Mouse (Mus musculus) ovary, postnatal 36 days (tissue): Measurements from ENCODE around the gene Fars2.

Source experiments
- DNase-seq: peaks from one replicate; pipeline ENCODE4 v3.0.0; 2022; ENCODE audit warnings: low spot score, mixed read lengths

The Fars2 gene

DNA sequence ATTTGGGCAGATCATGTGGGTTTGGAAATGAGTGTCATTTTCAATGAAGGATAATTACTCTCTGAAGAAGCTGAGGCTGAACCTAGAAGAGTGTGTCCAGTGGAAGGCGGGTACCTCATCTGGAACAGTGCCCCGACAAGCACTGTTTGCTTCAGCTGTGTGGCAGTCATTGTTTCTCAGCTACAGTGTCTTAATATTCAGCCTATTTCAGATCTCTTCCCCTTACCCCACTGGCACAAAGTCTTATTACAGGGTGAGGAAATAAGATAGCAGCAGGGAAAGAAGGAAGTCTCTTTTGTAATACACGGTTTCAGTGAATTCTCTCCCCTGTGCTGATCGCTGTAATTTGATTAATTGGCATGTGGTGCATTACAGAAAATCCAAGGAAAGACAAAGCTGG is 101.1 kb downstream of the Fars2 start:
- no peak for DNase-seq

DNA sequence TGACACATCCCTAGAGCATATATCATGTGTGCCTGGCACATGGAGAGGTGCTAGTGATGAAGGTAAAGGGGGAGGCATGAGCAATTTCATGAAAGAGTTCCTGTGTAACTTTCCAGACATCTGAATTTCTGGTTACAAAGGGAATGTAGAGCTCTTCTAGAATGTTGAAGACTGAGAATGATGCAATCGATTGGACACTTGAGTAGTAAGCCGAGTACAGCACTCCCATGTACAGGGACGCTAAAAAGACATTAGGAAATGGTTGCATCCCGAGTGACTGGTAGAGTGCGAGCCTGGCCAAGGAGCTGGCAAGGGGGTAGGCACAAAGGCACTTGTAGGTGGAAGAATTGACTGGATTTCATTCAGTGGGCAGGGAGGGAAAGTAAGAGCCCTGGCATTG is 102.3 kb downstream of the Fars2 start:
- DNase-seq: no peak

DNA sequence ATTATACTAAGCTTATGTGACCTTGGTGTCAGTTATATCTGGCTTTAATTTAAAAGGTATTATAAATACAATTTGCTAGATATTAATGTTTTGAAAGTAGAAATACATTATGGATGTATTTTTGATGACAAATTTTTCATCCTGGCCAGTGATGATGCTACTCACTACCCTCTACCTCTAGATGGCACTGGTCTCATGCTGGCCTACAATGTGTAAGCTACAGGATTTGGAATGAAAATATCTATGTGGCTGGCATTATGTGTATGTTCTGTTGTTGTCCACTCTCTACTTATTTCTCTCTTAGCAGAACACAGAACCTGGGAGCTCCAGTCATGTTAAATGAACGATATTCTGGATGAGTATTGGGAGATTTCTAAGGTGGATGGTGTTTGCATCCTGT is 104.7 kb downstream of the Fars2 start:
- no peak for DNase-seq

DNA sequence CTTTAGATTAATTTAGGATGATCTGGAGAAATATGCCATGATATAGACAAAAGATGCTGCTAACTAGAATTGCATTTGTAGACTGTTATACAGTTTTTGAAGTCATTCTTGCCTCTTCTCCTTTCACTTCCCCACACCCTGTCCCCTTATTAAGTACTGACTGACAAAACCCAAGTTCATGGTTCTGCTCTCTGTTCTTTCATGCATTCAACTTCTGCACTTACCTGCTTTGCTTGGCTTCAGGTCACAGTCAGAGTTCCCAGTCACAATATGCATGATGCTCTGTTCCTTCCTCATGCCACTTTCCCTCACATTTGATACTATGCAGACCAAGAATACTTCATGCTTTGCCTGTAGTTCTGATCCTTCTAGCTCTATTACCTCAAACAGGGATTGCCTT is 105.5 kb downstream of the Fars2 start:
- no peak for DNase-seq

DNA sequence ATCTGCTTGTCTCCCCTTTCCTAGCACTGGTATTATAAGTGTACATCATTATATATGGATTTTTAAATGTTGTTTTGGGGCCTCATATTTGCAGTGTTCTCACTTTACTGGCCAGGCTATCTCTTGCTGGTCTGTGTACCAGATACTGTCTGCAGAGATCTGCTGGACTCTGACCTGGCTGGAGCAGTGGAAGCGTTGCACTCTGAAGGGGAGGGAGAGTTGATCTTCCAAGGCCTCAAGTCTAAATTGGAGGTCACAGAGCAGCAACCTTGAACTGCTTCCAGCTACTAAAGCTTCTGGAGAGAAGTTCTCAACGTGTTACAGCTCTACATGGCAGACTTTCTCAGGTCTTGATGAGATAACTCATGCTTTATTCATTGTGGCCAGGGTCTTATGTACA is 107.2 kb downstream of the Fars2 start:
- DNase-seq: no peak

DNA sequence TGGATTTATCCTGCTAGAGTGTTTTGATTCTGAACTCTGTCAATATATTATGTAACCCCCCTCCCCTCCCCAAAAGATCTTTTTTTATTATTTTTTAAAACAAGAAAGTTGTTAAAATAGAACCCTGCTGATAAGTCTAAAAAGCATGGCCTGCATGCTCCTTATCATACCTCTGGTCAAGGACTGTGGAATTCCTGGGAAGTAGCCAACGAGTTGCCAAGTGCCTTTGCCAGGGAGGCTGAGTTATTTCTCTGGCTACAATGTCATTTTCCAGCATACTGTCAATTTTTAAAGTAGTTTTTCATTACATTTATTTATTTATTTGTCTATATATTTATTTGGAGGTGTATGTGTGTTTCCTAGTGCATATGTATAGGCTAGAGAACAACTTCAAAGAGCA is 125.0 kb downstream of the Fars2 start:
- DNase-seq: peak; percentile 21

DNA sequence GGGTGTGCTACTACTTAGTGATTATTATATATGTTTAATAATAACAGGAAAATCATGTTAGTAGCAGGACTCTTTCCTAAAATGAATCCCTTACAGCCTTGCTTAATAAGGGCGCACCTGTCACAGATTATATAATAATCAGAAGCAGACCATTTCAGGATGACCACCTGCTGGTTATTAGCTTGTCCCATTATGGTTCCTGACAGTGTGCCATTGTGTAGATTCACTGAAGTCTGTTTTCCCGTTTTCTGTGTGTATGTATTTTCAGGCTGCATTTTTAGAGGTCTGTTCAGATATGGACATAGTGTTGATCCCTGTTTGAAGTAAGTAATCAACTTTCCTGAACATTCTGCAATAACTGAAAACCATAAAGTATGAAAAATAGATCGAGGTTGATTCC is 136.7 kb downstream of the Fars2 start:
- DNase-seq: no peak

DNA sequence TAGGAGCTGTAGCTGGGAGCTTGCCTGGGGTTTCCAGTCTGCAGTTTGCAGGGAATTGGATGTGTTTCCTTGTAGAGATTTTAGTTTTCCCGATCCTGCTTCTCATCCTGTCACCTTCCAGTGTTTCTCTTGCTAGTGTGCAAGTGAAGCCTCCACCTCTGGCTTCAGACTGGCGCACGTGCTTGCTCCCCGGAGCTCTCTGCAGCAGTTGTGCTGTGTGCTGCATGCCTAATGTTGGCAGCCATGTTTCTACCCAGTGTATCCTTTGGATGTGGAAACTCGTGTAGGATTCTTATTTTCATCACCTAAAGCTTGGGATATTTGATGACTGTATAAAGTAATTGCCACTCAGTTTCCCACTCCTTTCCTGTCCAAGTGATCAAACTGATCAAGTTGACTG is 140.0 kb downstream of the Fars2 start:
- DNase-seq: no peak

DNA sequence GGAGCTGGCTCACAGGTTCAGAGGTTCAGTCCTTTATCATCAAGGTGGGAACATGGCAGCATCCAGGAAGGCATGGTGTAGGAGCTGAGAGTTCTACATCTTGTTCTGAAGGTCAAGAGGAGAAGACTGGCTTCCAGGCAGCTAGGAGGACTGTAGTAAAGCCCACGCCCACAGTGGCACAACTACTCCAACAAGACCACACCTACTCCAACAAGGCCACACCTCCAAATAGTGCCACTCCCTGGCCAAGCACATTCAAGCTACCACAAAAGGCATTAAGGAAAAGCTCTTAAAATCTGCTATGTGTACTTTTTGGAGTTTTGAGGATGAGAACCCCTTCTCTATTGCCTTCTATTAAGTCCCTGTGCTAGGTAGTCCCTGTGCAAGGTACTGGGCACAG is 142.5 kb downstream of the Fars2 start:
- no peak for DNase-seq

DNA sequence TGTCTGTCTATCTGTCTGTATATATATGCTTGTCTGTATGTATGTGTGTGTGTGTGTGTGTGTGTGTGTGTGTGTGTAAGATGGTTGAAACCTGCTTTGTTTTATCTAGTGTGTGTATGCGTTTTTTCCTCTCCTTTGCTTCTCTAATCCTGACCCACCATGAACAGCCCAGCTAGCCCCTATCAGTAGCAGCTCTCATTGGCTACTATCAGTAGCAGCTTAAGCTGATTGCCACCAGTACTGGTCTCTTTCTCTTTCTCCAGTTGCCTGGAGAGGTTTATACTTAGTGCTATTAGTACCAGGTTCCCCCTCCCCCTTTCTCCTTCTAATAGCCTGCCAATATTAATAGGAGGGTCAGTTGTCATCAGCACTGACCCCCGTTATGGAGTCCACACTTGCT is 144.1 kb downstream of the Fars2 start:
- no peak for DNase-seq

DNA sequence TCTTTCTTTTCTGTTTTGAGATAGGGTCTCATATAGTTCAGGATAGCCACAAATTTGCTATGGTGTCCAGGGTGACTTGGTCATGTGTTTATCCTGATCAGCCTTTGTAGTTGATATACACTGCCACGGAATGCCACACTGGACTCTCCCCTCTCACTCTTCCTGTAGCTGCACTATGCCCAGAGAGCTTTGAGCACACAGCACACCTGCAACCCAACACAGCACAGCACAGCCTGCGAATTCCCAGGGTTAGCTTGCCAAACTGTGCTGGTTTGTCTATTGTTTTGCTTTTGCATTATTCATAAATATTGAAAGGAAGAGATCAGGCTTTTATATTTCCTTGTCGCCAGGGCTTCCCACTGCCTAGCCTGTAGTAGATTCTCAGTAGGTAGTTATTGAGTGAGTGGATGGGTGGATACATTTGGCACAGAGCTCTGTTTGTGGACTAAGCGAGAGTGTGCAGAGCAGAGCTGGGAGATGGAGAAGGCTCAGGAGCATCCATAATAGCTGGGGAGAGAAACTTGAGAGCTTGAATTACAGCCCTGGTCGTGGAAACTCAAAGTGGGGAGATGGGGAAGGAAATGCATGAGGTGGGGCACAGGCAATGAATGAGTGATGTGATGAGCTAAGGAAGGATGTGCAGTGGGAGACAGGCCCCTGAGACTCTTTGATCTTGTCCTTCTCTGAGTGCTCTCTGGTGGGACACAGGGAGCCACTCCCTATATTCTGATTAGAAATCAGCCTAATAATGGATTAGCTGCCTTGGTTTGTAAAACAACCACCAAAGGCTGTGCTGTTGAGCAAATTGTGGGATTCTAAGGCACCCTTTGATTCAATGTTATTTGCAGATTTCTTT is 146.3 kb downstream of the Fars2 start:
- DNase-seq: no peak

DNA sequence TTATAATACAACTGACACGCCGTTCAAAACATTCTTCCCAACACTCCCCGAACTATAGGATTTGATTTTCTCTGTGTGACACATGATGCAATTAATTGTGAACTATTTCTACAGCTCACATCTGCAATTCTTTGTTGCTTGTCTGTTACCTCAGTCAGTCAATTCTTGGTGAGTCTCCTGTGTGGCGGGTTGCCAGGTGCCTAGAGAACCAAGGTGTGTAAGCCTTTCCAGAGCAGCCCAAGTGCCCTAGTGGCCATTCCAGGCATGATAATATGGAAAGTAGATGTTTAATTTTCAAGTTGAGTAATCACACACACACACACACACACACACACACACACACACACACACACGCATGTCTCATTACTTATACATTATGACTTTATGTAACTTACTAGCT is 147.2 kb downstream of the Fars2 start:
- no peak for DNase-seq

DNA sequence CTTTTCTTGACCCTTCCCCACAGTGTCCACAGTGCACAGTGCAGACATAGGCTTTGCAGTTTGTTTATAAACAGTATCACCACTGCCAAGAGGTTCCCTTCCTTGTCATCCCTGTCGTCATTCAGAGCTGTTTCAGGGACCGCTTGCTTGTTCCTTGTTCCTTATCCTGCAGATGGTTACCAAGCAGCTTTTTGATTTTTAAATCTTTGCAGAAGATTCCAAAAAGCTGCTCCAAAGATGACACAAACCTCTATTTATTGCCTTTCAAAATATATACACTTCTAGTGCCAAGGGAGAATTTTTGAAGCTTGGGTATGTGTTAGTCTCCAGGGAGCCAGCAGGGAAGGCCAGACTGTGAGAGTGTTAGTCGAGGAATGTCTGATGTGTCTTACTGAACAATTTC is 148.1 kb downstream of the Fars2 start:
- DNase-seq: no peak

DNA sequence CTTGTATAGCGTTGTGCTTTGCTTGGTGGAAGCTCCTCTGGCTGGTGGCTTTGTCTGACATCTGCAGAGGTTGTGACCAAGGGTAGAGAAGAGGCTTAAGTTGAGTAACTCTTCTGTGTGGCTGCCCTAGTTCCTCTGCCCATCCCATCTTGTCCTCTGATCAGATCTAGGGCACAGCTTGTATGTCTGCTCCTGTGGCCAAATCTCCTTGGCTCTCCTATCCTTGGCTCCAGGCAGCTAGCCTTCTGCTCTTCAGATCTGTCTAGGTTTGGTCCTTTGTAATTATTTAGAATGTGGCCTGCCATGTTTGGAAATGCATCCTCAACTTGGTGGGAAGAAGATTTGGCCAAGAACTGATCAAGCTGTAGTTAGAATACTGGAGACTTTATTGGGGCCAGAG is 150.2 kb downstream of the Fars2 start:
- DNase-seq: no peak

DNA sequence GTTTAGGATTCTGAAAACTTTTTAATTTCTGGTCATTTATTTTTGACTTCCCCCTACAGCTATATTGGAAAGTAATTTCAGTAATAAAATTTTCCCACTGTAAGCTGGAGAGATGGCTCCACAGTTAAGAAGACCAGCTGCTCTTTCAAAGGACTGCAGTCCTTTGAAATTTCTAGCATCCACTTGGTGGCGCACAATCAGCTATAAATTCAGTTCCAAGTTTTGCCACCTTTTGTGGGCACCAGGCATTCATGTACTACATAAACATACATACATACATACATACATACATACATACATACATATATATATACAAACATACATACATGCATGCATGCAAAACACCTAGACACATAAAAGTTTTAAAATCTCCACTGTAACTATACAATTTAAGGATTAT is 153.7 kb downstream of the Fars2 start:
- DNase-seq: no peak

DNA sequence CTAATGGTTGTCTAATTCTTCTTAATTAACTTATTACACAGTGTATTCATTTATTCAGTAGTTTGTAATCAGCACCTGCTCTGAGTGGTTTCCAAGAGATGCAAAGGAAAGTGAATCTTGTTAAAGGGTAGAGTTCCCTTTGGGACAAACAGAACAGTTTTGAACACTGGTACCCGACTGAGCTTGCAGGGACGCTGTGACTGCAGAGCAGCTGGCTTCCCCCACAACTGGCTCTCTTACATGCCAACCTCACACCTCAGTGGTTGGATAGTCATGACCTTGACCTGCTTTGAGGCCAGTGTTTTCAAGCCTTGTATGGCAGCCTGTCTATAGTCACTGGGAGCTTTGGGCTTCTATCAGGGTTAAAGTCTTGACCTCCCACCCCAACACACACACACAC is 156.3 kb downstream of the Fars2 start:
- no peak for DNase-seq

DNA sequence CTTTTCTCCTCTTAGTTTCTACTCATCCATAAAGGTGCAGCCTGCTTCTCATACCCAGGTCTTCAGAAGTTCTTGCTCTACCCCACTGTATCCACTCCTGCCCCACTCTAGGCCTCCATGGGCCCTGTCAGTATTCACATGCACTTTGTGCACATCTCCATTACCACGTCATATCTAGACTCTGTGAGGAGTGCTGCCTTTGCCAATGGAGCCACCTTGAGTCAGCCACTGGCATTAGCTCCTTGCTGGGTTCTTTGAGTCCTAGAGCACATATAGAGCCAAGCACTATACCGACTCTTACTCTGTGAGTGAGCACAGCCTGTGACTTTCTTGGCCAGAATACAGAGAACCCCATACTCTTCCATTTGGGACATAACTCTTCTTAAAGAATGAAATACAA is 159.0 kb downstream of the Fars2 start:
- no peak for DNase-seq

DNA sequence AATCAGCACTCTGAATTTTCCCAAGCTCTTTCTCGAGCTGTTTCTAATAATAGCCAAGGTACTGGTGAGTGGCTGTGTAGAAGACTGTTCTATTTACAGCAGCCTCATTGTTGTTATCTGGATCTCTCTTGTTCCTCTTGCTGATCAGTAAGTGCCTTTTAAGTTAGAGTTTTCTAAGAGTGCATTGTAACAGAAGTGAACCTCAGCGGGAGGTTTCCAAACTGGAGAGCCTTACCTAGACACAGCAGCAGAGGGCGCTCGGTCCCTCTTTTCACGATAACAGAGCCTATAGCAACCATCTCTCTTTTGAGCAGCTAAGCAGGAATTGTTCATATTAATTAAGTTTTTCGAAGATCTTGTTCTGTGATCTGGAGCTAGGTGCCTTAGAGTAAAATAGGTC is 164.8 kb downstream of the Fars2 start:
- DNase-seq: peak; percentile 67

DNA sequence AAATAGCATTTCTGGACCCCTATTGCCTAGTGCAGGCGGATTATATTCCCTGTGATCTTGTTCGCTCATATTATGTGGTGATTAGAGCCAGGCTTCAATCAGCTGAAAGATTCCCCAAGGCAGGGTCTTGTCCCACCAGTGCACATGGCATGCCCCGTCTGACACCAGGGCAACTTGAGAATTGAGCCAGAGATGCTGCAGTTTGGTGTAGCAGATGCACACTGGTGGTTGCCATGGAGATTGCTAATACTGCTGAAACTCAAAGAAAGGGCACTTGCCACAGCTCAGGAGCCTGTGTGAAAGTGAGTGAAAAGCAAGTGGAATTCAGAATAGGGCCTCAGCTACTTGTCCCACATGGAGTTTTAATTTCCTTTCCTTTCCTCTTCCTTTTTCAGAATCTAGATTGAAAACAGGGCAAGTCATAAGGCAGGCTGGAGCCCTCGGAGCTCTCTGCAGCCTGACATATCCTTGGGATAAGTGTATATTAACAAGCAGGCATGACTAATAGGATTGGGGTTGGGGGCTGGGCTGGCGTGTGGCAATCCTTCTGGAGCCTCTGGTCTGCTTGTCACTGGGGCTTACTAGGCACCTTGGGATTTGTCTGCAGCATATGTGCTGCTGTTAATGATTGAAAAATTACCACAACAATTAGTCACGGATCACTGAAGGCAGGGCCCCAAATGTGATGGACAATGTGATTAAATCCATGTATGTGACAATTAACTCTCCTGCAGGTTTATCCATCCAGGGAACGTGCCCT is 165.8 kb downstream of the Fars2 start:
- DNase-seq: no peak

DNA sequence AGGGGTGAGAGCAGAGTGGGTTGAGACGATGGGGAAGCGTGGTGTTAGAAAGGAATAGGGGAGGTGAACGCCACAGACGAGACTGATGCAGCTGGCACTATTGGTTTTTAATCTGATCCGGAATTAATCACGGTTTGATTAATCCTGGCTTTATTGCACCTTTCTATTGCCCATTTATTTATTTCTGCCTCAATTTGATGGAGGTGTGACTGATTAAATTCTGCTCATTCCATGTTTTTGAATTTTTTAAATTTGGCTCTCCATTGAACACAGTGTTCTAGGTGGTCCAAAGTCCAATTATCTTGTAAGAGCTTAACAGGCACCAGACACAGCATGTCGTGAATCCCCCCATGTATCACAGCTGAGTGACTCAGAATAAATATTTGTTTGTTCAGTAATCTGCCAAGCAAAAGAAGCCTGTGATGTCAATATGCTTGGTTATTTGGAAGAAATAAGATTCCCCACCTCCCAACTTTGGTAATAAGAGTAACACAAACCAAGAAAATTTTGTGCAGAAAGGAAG is 166.4 kb downstream of the Fars2 start:
- no peak for DNase-seq

DNA sequence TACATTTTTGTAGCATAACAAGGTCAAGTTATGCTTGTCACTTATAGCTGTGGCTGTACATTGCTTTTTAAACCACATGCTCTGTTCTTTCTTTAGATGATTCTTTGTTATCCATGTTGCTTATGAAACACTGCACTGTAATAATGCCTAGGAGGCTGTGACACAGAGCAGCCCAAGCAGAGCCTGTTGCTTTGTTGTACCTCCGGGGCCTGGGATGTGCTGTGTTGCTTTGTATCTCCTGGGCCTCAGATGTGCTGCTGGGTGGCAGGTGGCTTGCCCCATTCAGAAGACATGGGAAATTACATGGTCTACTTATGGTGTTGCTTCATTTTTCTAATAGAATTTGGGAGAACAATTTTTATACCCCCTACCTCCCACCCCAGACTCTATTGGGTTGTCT is 166.9 kb downstream of the Fars2 start:
- no peak for DNase-seq

DNA sequence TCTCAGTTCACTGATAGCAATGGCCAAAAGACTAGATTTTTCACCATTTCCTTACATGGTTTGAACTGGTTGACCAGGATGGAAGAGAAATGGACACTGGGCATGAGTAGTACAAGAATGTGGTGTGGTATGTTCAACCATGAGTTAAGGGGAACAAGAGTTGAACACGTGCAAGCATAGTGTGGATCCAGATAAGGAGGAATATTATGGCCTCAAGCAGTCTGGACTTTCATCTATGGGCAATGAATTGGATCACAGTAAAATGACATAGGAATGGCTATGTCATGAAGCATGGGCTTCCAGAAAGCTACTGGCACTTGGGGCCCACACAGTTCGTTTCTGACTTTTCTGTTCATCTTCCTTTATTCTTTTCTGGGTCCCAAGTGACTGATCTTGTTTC is 168.0 kb downstream of the Fars2 start:
- DNase-seq: no peak

DNA sequence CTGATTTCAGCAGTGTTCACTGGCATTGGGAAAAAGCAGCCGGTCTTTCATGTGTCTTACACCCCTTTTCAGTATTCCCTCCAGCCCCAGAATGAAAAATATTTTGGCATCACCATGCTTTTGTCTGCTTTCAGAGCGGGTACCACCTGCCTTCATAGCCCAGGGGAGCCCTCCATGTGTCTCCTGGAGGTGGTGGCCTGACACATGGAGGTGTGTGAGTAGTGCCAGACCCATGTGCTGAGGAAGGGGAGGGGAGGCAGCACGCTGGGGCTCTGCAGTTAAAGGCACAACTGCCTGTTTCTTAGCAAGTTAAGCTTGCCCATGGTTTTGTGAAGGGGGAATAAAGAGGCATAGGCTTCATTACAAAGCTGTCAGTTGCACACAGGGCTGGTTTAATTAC is 176.3 kb downstream of the Fars2 start:
- no peak for DNase-seq
